Mouse (Mus musculus) liver, postnatal 0 days (tissue): Measurements from ENCODE around the gene P3h3.

Experiments
- CTCF ChIP-seq: sonication (generic); IDR thresholded peaks from 2 replicates; pipeline ENCODE4 v1.5.1; 2016; ENCODE audit warnings: antibody characterized with exemption, low read depth
- EP300 ChIP-seq: IDR thresholded peaks from 2 replicates; pipeline ENCODE4 v1.6.1; 2016; ENCODE audit warnings: antibody characterized with exemption, low read depth, mild to moderate bottlenecking

DNA sequence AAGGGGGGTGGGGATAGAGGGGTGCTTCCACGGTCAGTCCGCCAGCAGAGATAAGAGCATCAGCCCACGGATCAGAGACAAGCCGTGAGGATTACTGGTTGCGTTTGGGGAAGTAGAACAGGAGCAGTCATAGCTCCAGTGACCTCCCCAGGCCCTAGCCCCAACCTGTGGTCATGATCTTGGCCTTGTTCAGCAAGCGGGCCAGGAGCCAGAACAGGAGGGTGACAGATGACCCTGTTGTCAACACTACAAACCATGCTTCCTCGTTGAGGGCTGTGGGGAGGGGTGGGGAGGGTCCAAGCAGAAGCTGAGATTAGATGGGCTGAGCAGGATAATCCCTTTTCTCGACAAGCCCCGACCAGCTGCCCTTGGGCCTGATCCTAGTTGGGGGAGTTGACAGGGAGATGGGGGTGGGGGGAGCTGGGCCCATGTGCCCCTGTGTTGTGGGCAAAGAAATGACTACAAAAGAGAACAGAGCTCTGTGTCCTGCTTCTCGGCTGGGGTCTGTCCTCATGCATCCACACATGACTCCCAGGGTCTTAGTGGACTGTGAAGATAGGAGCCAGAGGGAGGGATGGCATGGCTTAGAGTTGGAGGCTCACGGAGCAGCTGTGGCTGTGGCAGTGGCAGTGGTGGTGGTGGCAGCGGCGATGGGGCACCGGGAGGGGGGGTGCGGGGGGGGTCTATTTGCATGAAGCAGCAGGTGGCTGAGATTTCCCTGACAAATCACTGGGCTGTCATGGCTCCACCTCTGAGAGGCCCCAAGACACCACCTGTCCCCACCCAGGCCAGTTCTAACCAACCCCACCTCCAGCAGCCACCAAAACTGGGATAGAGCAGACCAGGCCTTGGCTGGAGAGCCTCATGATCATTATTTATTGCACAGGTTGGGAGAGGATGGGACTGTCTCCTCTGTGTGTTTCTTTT is 17.0 kb downstream of the P3h3 start, which contains the start of gene Gnb3:
- TF ChIP-seq CTCF: no peak
- TF ChIP-seq EP300: no peak
